ENCODE assay signal across 8 mouse cellular contexts in genomic region chr11:76846878-76847222, GRCm38 (mm10). TPM values are rescaled to one million over a fixed set of nuclear protein-coding genes. Genes with fewer than 3 reads are reported as not detected.
DNase-seq lines count a peak whose midpoint lies in the region; ATAC-seq and TF ChIP-seq lines count a peak whose summit lies in the region.

Gene Cpd (minus strand): TSS chr11:76847018.

- H3K27me3 ChIP-seq in embryonic facial prominence, embryonic 13.5 days = no peaks in the 10 kb centered on the region
- H3K27me3 ChIP-seq in kidney, adult 2 months (replicated peaks; ENCODE audit: control insufficient read depth, insufficient read depth, low read length) = no peaks in the 10 kb centered on the region
- no peaks in the 10 kb centered on the region for H3K27me3 ChIP-seq in limb, embryonic 12.5 days
- H3K27me3 ChIP-seq in midbrain, embryonic 15.5 days (replicated peaks) = no peaks in the 10 kb centered on the region
- H3K27me3 ChIP-seq in spleen, adult 2 months (ENCODE audit: control insufficient read depth, insufficient read depth, low read length) = peaks cover 9% of the 10 kb centered on the region

- peaks cover 30% of the 10 kb centered on the region for H3K4me1 ChIP-seq in embryonic facial prominence, embryonic 13.5 days
- peaks cover 3% of the 10 kb centered on the region; the same call in 1 of the 2 replicates for H3K4me1 ChIP-seq in kidney, adult 2 months (ENCODE audit: control insufficient read depth, insufficient read depth, low read length)
- H3K4me1 ChIP-seq in limb, embryonic 12.5 days (replicated peaks) = peaks cover 23% of the 10 kb centered on the region
- peaks cover 34% of the 10 kb centered on the region for H3K4me1 ChIP-seq in midbrain, embryonic 15.5 days
- H3K4me1 ChIP-seq in spleen, adult 2 months (ENCODE audit: control insufficient read depth, insufficient read depth, insufficient read length) = peaks cover 5% of the 10 kb centered on the region

- ATAC-seq in embryonic facial prominence, embryonic 13.5 days (ENCODE audit: insufficient number of reproducible peaks, insufficient read depth, low FRiP score, low TSS enrichment, low read depth) = peak; percentile 99
- peak; percentile 99 for ATAC-seq in limb, embryonic 12.5 days (ENCODE audit: insufficient number of reproducible peaks, insufficient read depth, low FRiP score, low TSS enrichment, low read depth)
- peak; percentile 100 for ATAC-seq in midbrain, embryonic 15.5 days (replicated peaks)

- peak; percentile 75 for TF ChIP-seq POLR2A in kidney, adult 2 months (IDR thresholded peaks at IDR 0.05; ENCODE audit: low read depth, low read length)
- TF ChIP-seq POLR2A in spleen, adult 2 months (IDR thresholded peaks at IDR 0.05; ENCODE audit: low read depth, low read length) = no peak

- no peaks in the 10 kb centered on the region for H3K36me3 ChIP-seq in embryonic facial prominence, embryonic 13.5 days
- no peaks in the 10 kb centered on the region for H3K36me3 ChIP-seq in kidney, adult 2 months (ENCODE audit: control insufficient read depth, insufficient read depth, low read length)
- no peaks in the 10 kb centered on the region for H3K36me3 ChIP-seq in limb, embryonic 12.5 days
- no peaks in the 10 kb centered on the region for H3K36me3 ChIP-seq in midbrain, embryonic 15.5 days (replicated peaks)
- no peaks in the 10 kb centered on the region for H3K36me3 ChIP-seq in spleen, adult 2 months (ENCODE audit: control insufficient read depth, insufficient read depth, low read length)

- WGBS in embryonic facial prominence, embryonic 13.5 days = under 1% methylated on average over 26 of the region's 29 CpGs
- under 1% methylated on average over 29 of the region's 29 CpGs for WGBS in kidney, adult 2 months
- WGBS in limb, embryonic 12.5 days = under 1% methylated on average over 28 of the region's 29 CpGs
- under 1% methylated on average over 29 of the region's 29 CpGs for WGBS in midbrain, embryonic 15.5 days
- WGBS in spleen, adult 2 months = 0% methylated on average over 29 of the region's 29 CpGs

- peak; percentile 97 for DNase-seq in 3134 (ENCODE audit: extremely low read depth, insufficient read length, low spot score)
- DNase-seq in adrenal gland, postnatal 36 days = peak; percentile 97 to 98
- DNase-seq in heart, adult 18-20 months = peak; percentile 98 to 99
- DNase-seq in kidney, adult 2 months = peak; percentile 99
- peak; percentile 28 to 76 for DNase-seq in spleen, adult 2 months (ENCODE audit: low read depth in 1 of 2, low spot score in 2 of 2)

- no peak for TF ChIP-seq CTCF in kidney, adult 2 months (conservative IDR thresholded peaks at IDR 0.05; ENCODE audit: insufficient read depth, insufficient read length, low read depth, low read length)
- TF ChIP-seq CTCF in spleen, adult 2 months (IDR thresholded peaks at IDR 0.05; ENCODE audit: extremely low read depth, insufficient read depth, insufficient read length, insufficient replicate concordance) = no peak

- no peaks in the 10 kb centered on the region for H3K9me3 ChIP-seq in embryonic facial prominence, embryonic 13.5 days
- no peaks in the 10 kb centered on the region for H3K9me3 ChIP-seq in limb, embryonic 12.5 days
- H3K9me3 ChIP-seq in midbrain, embryonic 15.5 days = no peaks in the 10 kb centered on the region

- H3K4me3 ChIP-seq in embryonic facial prominence, embryonic 13.5 days = peak within 1 kb of the TSS; percentile 91
- peak within 1 kb of the TSS; percentile 95 for H3K4me3 ChIP-seq in kidney, adult 2 months (ENCODE audit: insufficient read depth, low read depth, low read length)
- H3K4me3 ChIP-seq in limb, embryonic 12.5 days (replicated peaks) = peak within 1 kb of the TSS; percentile 95
- H3K4me3 ChIP-seq in midbrain, embryonic 15.5 days = peak within 1 kb of the TSS; percentile 89
- peak within 1 kb of the TSS; percentile 76 for H3K4me3 ChIP-seq in spleen, adult 2 months (ENCODE audit: extremely low read depth, insufficient read depth, insufficient read length)

- H3K9ac ChIP-seq in embryonic facial prominence, embryonic 13.5 days = peak within 1 kb of the TSS; percentile 89
- H3K9ac ChIP-seq in limb, embryonic 12.5 days (replicated peaks) = peak within 1 kb of the TSS; percentile 92
- H3K9ac ChIP-seq in midbrain, embryonic 15.5 days = peak within 1 kb of the TSS; percentile 94

- peak within 1 kb of the TSS; percentile 82 for H3K27ac ChIP-seq in embryonic facial prominence, embryonic 13.5 days
- peak within 1 kb of the TSS; percentile 87 for H3K27ac ChIP-seq in kidney, adult 2 months (ENCODE audit: insufficient read depth, low read depth, low read length)
- peak within 1 kb of the TSS; percentile 90 for H3K27ac ChIP-seq in limb, embryonic 12.5 days
- H3K27ac ChIP-seq in midbrain, embryonic 15.5 days = peak within 1 kb of the TSS; percentile 92
- H3K27ac ChIP-seq in spleen, adult 2 months (ENCODE audit: insufficient read depth, low read length) = peak within 1 kb of the TSS; percentile 8; the same call in 1 of the 2 replicates

- H3K4me2 ChIP-seq in embryonic facial prominence, embryonic 13.5 days = peak within 1 kb of the TSS; percentile 98
- H3K4me2 ChIP-seq in limb, embryonic 12.5 days = peak within 1 kb of the TSS; percentile 99
- peak within 1 kb of the TSS; percentile 94 for H3K4me2 ChIP-seq in midbrain, embryonic 15.5 days

RNA-seq across cellular contexts. Expression of gene Cpd, which starts in this region (rescaled TPM):
- total RNA-seq in adrenal gland, postnatal 36 days (2021) = 10 to 100 TPM; 42.1 to 47.6 TPM
- polyA plus RNA-seq in embryonic facial prominence, embryonic 13.5 days (2015; fragmentation: Nextera tagmentation; extraction: Ambion mirVana) = 9.7 and 12.5 TPM in 2 replicates
- 10 to 100 TPM; 35.0 to 38.6 TPM for total RNA-seq in heart, adult 18-20 months (2021)
- polyA plus RNA-seq in kidney, adult 2 months (2012; rRNA removed) = 28.6 and 30.5 TPM in 2 replicates
- 14.8 and 16.6 TPM in 2 replicates for polyA plus RNA-seq in limb, embryonic 12.5 days (2016; fragmentation: Nextera tagmentation; extraction: Ambion mirVana)
- 5.3 and 5.4 TPM in 2 replicates for polyA plus RNA-seq in midbrain, embryonic 15.5 days (2015; fragmentation: Nextera tagmentation; extraction: Ambion mirVana)
- 3.4 and 4.7 TPM in 2 replicates for polyA plus RNA-seq in spleen, adult 2 months (2012; rRNA removed)

Comparison
In these comparisons a context has a peak if more than half of its experiments do, and no peak if none do; other contexts are left out.
1. Peak in every context shown above with its lines: DNase-seq, ATAC-seq, H3K4me3 ChIP-seq and H3K27ac ChIP-seq.
2. H3K27ac ChIP-seq: peak in every context shown above with its lines; median percentile 92 in midbrain, embryonic 15.5 days; 90 in limb, embryonic 12.5 days; 87 in kidney, adult 2 months; 82 in embryonic facial prominence, embryonic 13.5 days; 8 in spleen, adult 2 months.